Mouse (Mus musculus): ENCODE results near the gene Rps13. TPM values are rescaled to one million over a fixed set of nuclear protein-coding genes. Genes with fewer than 3 reads are reported as not detected.

Rps13 gene
- polyA plus RNA-seq, 1 experiment from 2014 or later: 610 TPM

- Histone ChIP-seq H3K4me1 (peaks cover 21% of the 10 kb centered on the region), H3K9ac (0 out of 2 replicates have a peak overlapping the region, but pooled peaks have one; percentile 6), H3K27ac (no peak overlapping the region), H3K27me3 (replicated peaks) (peaks cover 9% of the 10 kb centered on the region; the same call in 1 of the 2 replicates), H3K4me2 (replicated peaks) (peak overlapping the region; percentile 98), H3K36me3 (no peaks in the 10 kb centered on the region), H3K4me3 (peak overlapping the region; percentile 82), H3K9me3 (no peaks in the 10 kb centered on the region)
- ATAC-seq (ENCODE audit: low FRiP score, low read depth): 0 out of 2 replicates have a peak, but pooled peaks have one; percentile 1
- WGBS: 2% methylated on average over 16 of the region's 16 CpGs
Measured at GRCm38 (mm10) chr7:116308632-116308991, 25.4 kb downstream of the Rps13 start.

- peak; percentile 72 for ATAC-seq (ENCODE audit: low FRiP score, low read depth)
- H3K27ac ChIP-seq: no peak within 1 kb of the TSS
- H3K4me2 ChIP-seq (replicated peaks): peak within 1 kb of the TSS; percentile 98
- H3K36me3 ChIP-seq: no peaks in the 10 kb centered on the region
- peak within 1 kb of the TSS; percentile 70 for H3K9ac ChIP-seq
- peaks cover 9% of the 10 kb centered on the region; the same call in 1 of the 2 replicates for H3K27me3 ChIP-seq (replicated peaks)
- H3K4me3 ChIP-seq: peak within 1 kb of the TSS; percentile 82
- peaks cover 21% of the 10 kb centered on the region for H3K4me1 ChIP-seq
- WGBS: under 1% methylated on average over 64 of the region's 65 CpGs
- H3K9me3 ChIP-seq: no peaks in the 10 kb centered on the region
Measured at GRCm38 (mm10) chr7:116307871-116308631, 25.9 kb downstream of the Rps13 start, which contains the start of gene Plekha7. TSS of gene Plekha7 (minus strand) at chr7:116308376.

DNA sequence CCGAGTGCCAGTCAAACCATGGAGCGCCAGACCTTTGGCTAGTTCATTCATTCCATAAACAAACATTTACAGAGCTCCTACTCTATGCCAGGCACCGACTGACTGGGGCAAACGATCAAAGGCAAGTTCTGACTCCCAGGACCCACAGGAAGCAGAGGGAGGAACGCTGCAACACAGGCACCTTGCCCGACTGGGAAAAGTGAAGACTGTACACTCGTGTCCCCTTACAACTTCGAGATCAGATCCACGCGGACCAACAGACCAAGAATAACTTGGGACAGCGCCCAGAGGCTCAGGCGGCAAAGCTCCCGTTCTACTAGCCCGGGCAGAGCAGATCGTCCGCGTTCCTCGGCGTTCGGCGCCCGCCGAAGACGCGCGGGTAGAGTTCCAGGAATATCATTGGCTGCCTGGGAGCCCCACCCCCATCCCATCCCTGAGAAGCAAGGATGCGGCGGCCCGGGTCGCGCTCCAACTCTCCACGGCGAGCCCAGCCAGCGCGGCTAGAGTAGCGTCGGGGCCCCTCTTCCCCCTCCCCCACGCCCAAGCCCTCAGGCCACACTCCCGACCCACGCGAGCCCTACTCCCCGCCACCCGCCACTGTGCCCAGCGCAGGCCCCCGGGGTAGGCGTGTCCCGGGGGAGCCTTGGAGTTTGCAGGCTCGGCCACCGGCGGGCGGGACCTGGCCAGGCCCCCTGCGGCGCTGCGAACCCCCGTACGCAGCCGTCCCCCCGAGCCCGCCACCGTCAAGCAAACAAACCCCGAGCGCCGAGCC, 26.7 kb downstream of the Rps13 start:
- H3K27me3 ChIP-seq (replicated peaks): peaks cover 9% of the 10 kb centered on the region; the same call in 1 of the 2 replicates
- peak overlapping the region; percentile 98 for H3K4me2 ChIP-seq (replicated peaks)
- peak overlapping the region; percentile 70 for H3K9ac ChIP-seq
- H3K27ac ChIP-seq: no peak overlapping the region
- no peaks in the 10 kb centered on the region for H3K9me3 ChIP-seq
- WGBS: under 1% methylated on average over 63 of the region's 63 CpGs
- peak overlapping the region; percentile 82 for H3K4me3 ChIP-seq
- peaks cover 21% of the 10 kb centered on the region for H3K4me1 ChIP-seq
- ATAC-seq (ENCODE audit: low FRiP score, low read depth): peak; percentile 82
- H3K36me3 ChIP-seq: no peaks in the 10 kb centered on the region

GRCm38 (mm10) chr7:116306601-116307000, 27.4 kb downstream of the Rps13 start:
- ATAC-seq (ENCODE audit: low FRiP score, low read depth): peak; percentile 14; the same call in 1 of the 2 replicates
- H3K9ac ChIP-seq: no peak overlapping the region; the same call in 1 of the 2 replicates
- peak overlapping the region; percentile 82 for H3K4me3 ChIP-seq
- peaks cover 9% of the 10 kb centered on the region; the same call in 1 of the 2 replicates for H3K27me3 ChIP-seq (replicated peaks)
- no peak overlapping the region for H3K27ac ChIP-seq
- no peaks in the 10 kb centered on the region for H3K36me3 ChIP-seq
- WGBS: 13% methylated on average over 5 of the region's 5 CpGs
- peak overlapping the region; percentile 98 for H3K4me2 ChIP-seq (replicated peaks)
- no peaks in the 10 kb centered on the region for H3K9me3 ChIP-seq
- peaks cover 21% of the 10 kb centered on the region for H3K4me1 ChIP-seq

- H3K4me2 ChIP-seq (replicated peaks): no peak overlapping the region
- H3K4me1 ChIP-seq: peaks cover 3% of the 10 kb centered on the region
- no peak overlapping the region for H3K27ac ChIP-seq
- H3K4me3 ChIP-seq: no peak overlapping the region
- H3K36me3 ChIP-seq: no peaks in the 10 kb centered on the region
- WGBS: 94% methylated on average over 5 of the region's 5 CpGs
- no peaks in the 10 kb centered on the region for H3K9me3 ChIP-seq
- no peak for ATAC-seq (ENCODE audit: low FRiP score, low read depth)
- H3K27me3 ChIP-seq (replicated peaks): no peaks in the 10 kb centered on the region
- H3K9ac ChIP-seq: no peak overlapping the region
Measured at GRCm38 (mm10) chr7:116301661-116302311, 32.2 kb downstream of the Rps13 start.

DNA sequence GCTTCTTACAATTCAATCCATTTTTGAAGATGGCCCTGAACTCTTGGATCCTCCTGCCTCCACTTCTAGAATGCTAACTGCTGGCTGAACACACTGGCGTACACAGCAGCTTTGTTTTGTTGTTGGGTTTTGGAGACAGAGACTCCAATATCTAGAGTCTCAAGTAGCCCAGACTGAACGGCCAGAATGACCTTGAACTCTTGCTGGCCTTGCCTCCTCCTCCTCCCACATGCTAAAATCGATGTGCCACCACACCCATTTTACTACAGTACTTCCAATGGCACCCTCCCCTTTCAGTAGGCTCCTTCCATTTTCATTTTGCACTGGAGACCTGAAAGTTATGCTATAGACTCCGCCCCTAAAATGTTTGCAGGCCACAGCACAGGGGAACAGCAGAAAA, 32.9 kb downstream of the Rps13 start:
- Histone ChIP-seq H3K36me3 (no peaks in the 10 kb centered on the region), H3K9ac (no peak overlapping the region), H3K4me3 (no peak overlapping the region), H3K9me3 (no peaks in the 10 kb centered on the region), H3K4me2 (replicated peaks) (no peak overlapping the region), H3K4me1 (no peaks in the 10 kb centered on the region; the same call in 1 of the 2 replicates), H3K27me3 (replicated peaks) (no peaks in the 10 kb centered on the region), H3K27ac (no peak overlapping the region)
- 83% methylated on average over 4 of the region's 4 CpGs for WGBS
- no peak for ATAC-seq (ENCODE audit: low FRiP score, low read depth)

DNA sequence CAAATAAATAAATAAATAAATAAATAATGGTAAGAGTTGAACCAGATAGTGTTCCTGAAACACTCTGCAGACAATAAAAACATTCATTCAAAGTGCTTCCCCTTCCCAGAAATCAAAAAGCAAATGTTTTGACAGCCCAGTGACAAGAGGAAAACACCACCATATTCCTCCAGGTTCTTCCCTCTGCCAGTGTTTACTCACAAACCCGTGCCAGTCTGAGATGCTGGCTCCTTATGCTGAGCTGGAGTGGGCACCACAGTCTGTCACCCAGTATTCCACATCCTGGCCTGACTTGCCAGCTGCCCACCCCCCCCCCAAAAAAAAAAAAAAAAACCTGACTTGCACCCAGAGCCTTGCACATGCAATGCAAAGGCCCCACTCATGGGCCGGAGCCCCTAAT, 35.1 kb downstream of the Rps13 start:
- no peak for ATAC-seq (ENCODE audit: low FRiP score, low read depth)
- Histone ChIP-seq H3K4me3 (no peak overlapping the region), H3K27me3 (replicated peaks) (no peaks in the 10 kb centered on the region), H3K27ac (no peak overlapping the region), H3K4me2 (replicated peaks) (no peak overlapping the region), H3K4me1 (peaks cover 5% of the 10 kb centered on the region; the same call in 1 of the 2 replicates), H3K36me3 (no peaks in the 10 kb centered on the region), H3K9ac (no peak overlapping the region), H3K9me3 (no peaks in the 10 kb centered on the region)
- 90% methylated on average over 2 of the region's 2 CpGs for WGBS

DNA sequence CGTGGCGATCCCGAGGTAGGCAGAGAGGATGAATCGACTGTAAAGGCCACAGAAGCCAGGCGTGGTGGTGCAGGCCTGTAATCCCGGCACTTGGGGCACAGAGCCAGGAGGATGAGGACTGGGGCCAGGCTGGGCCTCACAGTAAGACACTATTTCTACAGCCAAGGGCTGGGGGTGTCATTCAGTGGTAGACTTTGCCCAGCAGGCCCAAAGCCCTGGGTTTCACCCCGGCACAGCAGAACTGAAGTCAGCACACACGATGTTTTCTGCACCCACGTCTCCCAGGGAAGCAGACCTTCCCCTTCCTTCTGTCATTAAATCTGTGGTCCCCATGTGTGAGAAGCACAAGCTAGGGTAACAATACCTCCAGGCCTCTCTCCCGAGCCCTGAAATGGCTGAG, 35.6 kb downstream of the Rps13 start:
- H3K9me3 ChIP-seq: no peaks in the 10 kb centered on the region
- no peak overlapping the region for H3K4me2 ChIP-seq (replicated peaks)
- H3K4me3 ChIP-seq: no peak overlapping the region
- H3K9ac ChIP-seq: 0 out of 2 replicates have a peak overlapping the region, but pooled peaks have one; percentile 13
- H3K36me3 ChIP-seq: no peaks in the 10 kb centered on the region
- H3K27me3 ChIP-seq (replicated peaks): no peaks in the 10 kb centered on the region
- WGBS: 83% methylated on average over 10 of the region's 10 CpGs
- H3K4me1 ChIP-seq: peaks cover 5% of the 10 kb centered on the region; the same call in 1 of the 2 replicates
- no peak overlapping the region for H3K27ac ChIP-seq
- ATAC-seq (ENCODE audit: low FRiP score, low read depth): no peak

DNA sequence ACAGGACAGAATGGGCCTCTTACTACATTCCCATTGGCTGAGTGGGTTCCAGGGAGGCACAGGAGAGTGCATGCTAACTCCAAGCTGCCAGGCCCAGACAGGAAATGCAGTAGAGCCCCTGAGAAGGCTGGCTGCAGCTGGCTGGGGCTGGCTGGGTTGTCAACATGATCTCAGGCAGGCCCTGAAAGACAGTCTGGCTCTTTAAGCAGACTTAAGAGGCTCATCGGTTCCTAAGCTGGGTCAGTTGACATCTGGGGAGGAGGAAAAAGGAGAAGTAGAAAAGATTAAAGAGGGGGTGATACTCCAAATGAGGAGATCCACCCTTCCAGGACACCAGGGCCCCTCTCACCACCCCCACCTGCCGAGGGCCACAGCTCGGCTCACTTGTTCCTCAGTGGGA, 39.0 kb downstream of the Rps13 start:
- H3K36me3 ChIP-seq: no peaks in the 10 kb centered on the region
- H3K9me3 ChIP-seq: no peaks in the 10 kb centered on the region
- WGBS: 75% methylated on average over 3 of the region's 3 CpGs
- H3K27me3 ChIP-seq (replicated peaks): no peaks in the 10 kb centered on the region
- no peak overlapping the region for H3K9ac ChIP-seq
- H3K27ac ChIP-seq: no peak overlapping the region
- H3K4me2 ChIP-seq (replicated peaks): no peak overlapping the region
- peaks cover 5% of the 10 kb centered on the region; the same call in 1 of the 2 replicates for H3K4me1 ChIP-seq
- no peak overlapping the region for H3K4me3 ChIP-seq
- ATAC-seq (ENCODE audit: low FRiP score, low read depth): no peak

DNA sequence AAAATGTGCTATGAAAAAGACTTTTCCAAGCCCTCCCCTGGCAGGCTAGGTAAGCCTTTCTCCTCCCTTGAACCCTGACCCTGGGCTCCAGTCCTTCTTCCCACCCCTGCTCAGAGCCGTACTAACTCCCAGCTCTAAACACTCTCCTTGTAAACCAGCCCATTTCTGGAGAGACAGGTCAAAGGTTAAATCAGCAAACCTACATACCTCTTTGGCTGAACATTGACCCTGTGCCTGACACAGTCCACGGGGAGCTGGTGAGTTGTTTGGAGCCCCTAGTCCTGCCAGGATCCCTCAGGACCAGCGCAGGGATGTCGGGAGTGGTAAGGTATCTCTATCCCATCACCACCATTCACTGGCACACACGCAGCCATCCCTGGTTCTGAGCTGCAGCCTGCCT, 41.6 kb downstream of the Rps13 start:
- Histone ChIP-seq H3K36me3 (no peaks in the 10 kb centered on the region), H3K4me1 (peaks cover 5% of the 10 kb centered on the region; the same call in 1 of the 2 replicates), H3K4me2 (replicated peaks) (no peak overlapping the region), H3K4me3 (no peak overlapping the region), H3K9ac (no peak overlapping the region), H3K27me3 (replicated peaks) (no peaks in the 10 kb centered on the region), H3K27ac (no peak overlapping the region), H3K9me3 (no peaks in the 10 kb centered on the region)
- WGBS: 56% methylated on average over 5 of the region's 5 CpGs
- no peak for ATAC-seq (ENCODE audit: low FRiP score, low read depth)

DNA sequence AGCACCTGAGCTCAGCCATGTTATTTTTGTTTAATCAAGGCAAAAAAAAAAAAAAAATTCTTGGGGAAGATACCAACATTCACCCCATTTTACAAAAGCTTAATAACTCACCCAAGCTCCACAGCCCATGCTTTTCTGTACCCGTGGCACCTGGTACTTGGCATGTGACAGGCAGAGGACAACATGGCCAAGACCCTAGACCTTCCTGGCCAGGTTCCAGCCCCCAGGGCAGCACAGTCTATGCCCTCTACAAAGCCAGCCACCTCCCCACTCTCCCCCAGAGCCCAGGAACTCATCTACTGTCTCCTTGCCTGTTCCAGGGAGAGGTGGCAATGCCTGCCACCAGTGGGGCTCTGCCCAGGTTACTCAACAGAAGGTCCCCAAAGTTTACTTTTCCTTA, 43.4 kb downstream of the Rps13 start:
- H3K4me2 ChIP-seq (replicated peaks): no peak overlapping the region
- H3K9me3 ChIP-seq: no peaks in the 10 kb centered on the region
- H3K27me3 ChIP-seq (replicated peaks): no peaks in the 10 kb centered on the region
- no peaks in the 10 kb centered on the region for H3K36me3 ChIP-seq
- no peak overlapping the region for H3K4me3 ChIP-seq
- no peak overlapping the region for H3K9ac ChIP-seq
- no peak overlapping the region for H3K27ac ChIP-seq
- WGBS: 82% methylated on average over 1 of the region's 1 CpGs
- ATAC-seq (ENCODE audit: low FRiP score, low read depth): no peak
- peaks cover 16% of the 10 kb centered on the region for H3K4me1 ChIP-seq

GRCm38 (mm10) chr7:116288996-116289395, 45.0 kb downstream of the Rps13 start:
- ATAC-seq (ENCODE audit: low FRiP score, low read depth): no peak
- Histone ChIP-seq H3K9ac (no peak overlapping the region), H3K4me2 (replicated peaks) (no peak overlapping the region), H3K4me3 (no peak overlapping the region), H3K9me3 (no peaks in the 10 kb centered on the region), H3K36me3 (no peaks in the 10 kb centered on the region), H3K27me3 (replicated peaks) (no peaks in the 10 kb centered on the region), H3K4me1 (peaks cover 11% of the 10 kb centered on the region), H3K27ac (no peak overlapping the region)
- WGBS: 90% methylated on average over 3 of the region's 3 CpGs

All from neural tube, embryonic 12.5 days (tissue).